Mouse (Mus musculus) small intestine, adult 2 months (tissue): ENCODE measurements around the gene Ppp6r3.

Source experiments
- CTCF ChIP-seq: fragments of 200-500 bp; IDR thresholded peaks from 2 replicates; pipeline ENCODE4 v1.5.1; 2012; ENCODE audit warnings: low read depth, mild to moderate bottlenecking, control low read depth, inconsistent platforms, low read length, moderate library complexity, mixed read lengths; ENCODE audit not compliant: insufficient replicate concordance, insufficient read length; ENCODE audit errors: extremely low read depth
- POLR2A ChIP-seq: fragments of 200-500 bp; IDR thresholded peaks from 2 replicates; pipeline ENCODE4 v1.6.1; 2012; ENCODE audit warnings: low read depth, mild to moderate bottlenecking, control low read depth, inconsistent platforms, low read length, moderate library complexity

GRCm38 (mm10) chr19:3532717-3533260 lies 42.8 kb downstream of the Ppp6r3 start:
- TF ChIP-seq POLR2A: no peak
- TF ChIP-seq CTCF: no peak
